Mouse (Mus musculus): ENCODE data around the gene E330017A01Rik. TPM values are rescaled to one million over a fixed set of nuclear protein-coding genes. Genes with fewer than 3 reads are reported as not detected.

The E330017A01Rik gene
- polyA plus RNA-seq, 1 experiment from 2014 or later: not detected

DNA sequence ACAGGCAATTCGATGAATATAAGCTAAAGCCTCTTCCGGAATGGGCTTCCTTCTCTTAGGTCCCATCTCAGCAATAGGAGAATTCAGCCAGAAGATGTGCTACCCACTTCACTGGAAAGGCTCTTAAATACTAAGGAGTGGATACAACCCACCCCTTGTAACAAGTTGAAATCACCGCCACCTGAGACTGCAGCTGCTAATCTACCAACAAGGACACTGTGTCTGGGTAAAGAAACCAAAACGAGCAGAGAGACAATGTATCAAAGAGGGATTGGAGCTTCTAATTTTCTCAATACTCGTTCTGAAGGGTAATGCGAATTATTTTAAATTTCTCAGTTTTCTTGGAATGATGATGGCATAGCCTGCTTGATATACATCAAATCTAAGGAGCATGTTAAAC is 21.7 kb downstream of the E330017A01Rik start, which contains the start of gene Gm813:
Gm813 (minus strand) TSS at position 101 of the 400 bp plus-strand sequence.
- ATAC-seq (replicated peaks; ENCODE audit: insufficient number of reproducible peaks, low FRiP score, low TSS enrichment, low read depth): no peak
- Histone ChIP-seq H3K9me3 (replicated peaks; ENCODE audit: control insufficient read depth, low read length) (no peaks in the 10 kb centered on the region), H3K9ac (replicated peaks; ENCODE audit: low read length) (no peak within 1 kb of the TSS), H3K4me2 (ENCODE audit: low read depth, low read length) (no peak within 1 kb of the TSS), H3K27me3 (ENCODE audit: control insufficient read depth, insufficient read depth, low read length) (no peaks in the 10 kb centered on the region), H3K36me3 (replicated peaks; ENCODE audit: control insufficient read depth, insufficient read depth, low read depth, low read length) (no peaks in the 10 kb centered on the region), H3K4me3 (ENCODE audit: low read depth, low read length) (no peak within 1 kb of the TSS), H3K27ac (replicated peaks; ENCODE audit: low read depth, low read length) (no peak within 1 kb of the TSS), H3K4me1 (ENCODE audit: control insufficient read depth, insufficient read depth, low read length) (no peaks in the 10 kb centered on the region)
- no peak for DNase-seq (ENCODE audit: low spot score)
- 88% methylated on average over 6 of the region's 6 CpGs for WGBS

GRCm38 (mm10) chr16:58612969-58613368 is 25.6 kb downstream of the E330017A01Rik start:
- Histone ChIP-seq H3K4me1 (ENCODE audit: control insufficient read depth, insufficient read depth, low read length) (no peaks in the 10 kb centered on the region), H3K36me3 (replicated peaks; ENCODE audit: control insufficient read depth, insufficient read depth, low read depth, low read length) (no peaks in the 10 kb centered on the region), H3K4me3 (ENCODE audit: low read depth, low read length) (no peak overlapping the region), H3K9me3 (replicated peaks; ENCODE audit: control insufficient read depth, low read length) (no peaks in the 10 kb centered on the region), H3K4me2 (ENCODE audit: low read depth, low read length) (no peak overlapping the region), H3K27me3 (ENCODE audit: control insufficient read depth, insufficient read depth, low read length) (no peaks in the 10 kb centered on the region), H3K9ac (replicated peaks; ENCODE audit: low read length) (no peak overlapping the region), H3K27ac (replicated peaks; ENCODE audit: low read depth, low read length) (no peak overlapping the region)
- WGBS: 86% methylated on average over 3 of the region's 3 CpGs
- ATAC-seq (replicated peaks; ENCODE audit: insufficient number of reproducible peaks, low FRiP score, low TSS enrichment, low read depth): no peak
- DNase-seq (ENCODE audit: low spot score): no peak

DNA sequence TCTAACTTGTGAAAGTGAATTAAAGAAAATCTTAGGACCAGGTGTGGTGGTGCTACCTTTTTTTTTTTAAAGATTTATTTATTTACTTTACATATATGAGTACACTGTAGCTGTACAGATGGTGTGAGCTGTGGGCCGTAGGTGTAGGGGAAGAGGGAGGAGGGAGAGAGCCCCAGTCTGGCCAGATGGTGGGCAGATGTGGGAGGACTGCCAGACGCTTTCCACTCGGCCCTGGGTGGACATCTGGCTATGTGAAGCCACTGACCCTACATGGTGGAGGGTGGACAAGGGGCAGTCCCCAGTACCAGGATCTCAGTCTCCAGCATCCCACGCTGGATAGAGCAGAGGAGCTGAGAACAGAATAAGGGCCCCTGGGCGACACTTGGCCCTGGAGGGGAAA is 31.4 kb downstream of the E330017A01Rik start:
- no peak overlapping the region for H3K9ac ChIP-seq (replicated peaks; ENCODE audit: low read length)
- no peaks in the 10 kb centered on the region for H3K36me3 ChIP-seq (replicated peaks; ENCODE audit: control insufficient read depth, insufficient read depth, low read depth, low read length)
- WGBS: 36% methylated on average over 5 of the region's 5 CpGs
- ATAC-seq (replicated peaks; ENCODE audit: insufficient number of reproducible peaks, low FRiP score, low TSS enrichment, low read depth) (peak; percentile 65; the same call in 1 of the 2 replicates), DNase-seq (ENCODE audit: low spot score) (peak; percentile 32)
- no peaks in the 10 kb centered on the region for H3K27me3 ChIP-seq (ENCODE audit: control insufficient read depth, insufficient read depth, low read length)
- no peaks in the 10 kb centered on the region for H3K9me3 ChIP-seq (replicated peaks; ENCODE audit: control insufficient read depth, low read length)
- H3K4me3 ChIP-seq (ENCODE audit: low read depth, low read length): no peak overlapping the region
- H3K4me1 ChIP-seq (ENCODE audit: control insufficient read depth, insufficient read depth, low read length): no peaks in the 10 kb centered on the region
- H3K27ac ChIP-seq (replicated peaks; ENCODE audit: low read depth, low read length): no peak overlapping the region
- H3K4me2 ChIP-seq (ENCODE audit: low read depth, low read length): no peak overlapping the region

- H3K27me3 ChIP-seq (ENCODE audit: control insufficient read depth, insufficient read depth, low read length): no peaks in the 10 kb centered on the region
- ATAC-seq (replicated peaks; ENCODE audit: insufficient number of reproducible peaks, low FRiP score, low TSS enrichment, low read depth) (no peak), DNase-seq (ENCODE audit: low spot score) (no peak)
- H3K4me3 ChIP-seq (ENCODE audit: low read depth, low read length): no peak overlapping the region
- H3K9me3 ChIP-seq (replicated peaks; ENCODE audit: control insufficient read depth, low read length): no peaks in the 10 kb centered on the region
- H3K36me3 ChIP-seq (replicated peaks; ENCODE audit: control insufficient read depth, insufficient read depth, low read depth, low read length): no peaks in the 10 kb centered on the region
- no peak overlapping the region for H3K4me2 ChIP-seq (ENCODE audit: low read depth, low read length)
- H3K27ac ChIP-seq (replicated peaks; ENCODE audit: low read depth, low read length): no peak overlapping the region
- H3K4me1 ChIP-seq (ENCODE audit: control insufficient read depth, insufficient read depth, low read length): no peaks in the 10 kb centered on the region
- no peak overlapping the region for H3K9ac ChIP-seq (replicated peaks; ENCODE audit: low read length)
Observed at GRCm38 (mm10) chr16:58604680-58605079, 33.9 kb downstream of the E330017A01Rik start.

GRCm38 (mm10) chr16:58603831-58604230 is 34.7 kb downstream of the E330017A01Rik start:
- no peak overlapping the region for H3K4me3 ChIP-seq (ENCODE audit: low read depth, low read length)
- no peaks in the 10 kb centered on the region for H3K36me3 ChIP-seq (replicated peaks; ENCODE audit: control insufficient read depth, insufficient read depth, low read depth, low read length)
- DNase-seq (ENCODE audit: low spot score): no peak
- no peak overlapping the region for H3K4me2 ChIP-seq (ENCODE audit: low read depth, low read length)
- no peaks in the 10 kb centered on the region for H3K4me1 ChIP-seq (ENCODE audit: control insufficient read depth, insufficient read depth, low read length)
- ATAC-seq (replicated peaks; ENCODE audit: insufficient number of reproducible peaks, low FRiP score, low TSS enrichment, low read depth): no peak
- no peaks in the 10 kb centered on the region for H3K27me3 ChIP-seq (ENCODE audit: control insufficient read depth, insufficient read depth, low read length)
- H3K9ac ChIP-seq (replicated peaks; ENCODE audit: low read length): no peak overlapping the region
- H3K9me3 ChIP-seq (replicated peaks; ENCODE audit: control insufficient read depth, low read length): no peaks in the 10 kb centered on the region
- no peak overlapping the region for H3K27ac ChIP-seq (replicated peaks; ENCODE audit: low read depth, low read length)
- WGBS: 85% methylated on average over 2 of the region's 2 CpGs

- Histone ChIP-seq H3K9me3 (replicated peaks; ENCODE audit: control insufficient read depth, low read length) (no peaks in the 10 kb centered on the region), H3K4me2 (ENCODE audit: low read depth, low read length) (no peak overlapping the region), H3K27ac (replicated peaks; ENCODE audit: low read depth, low read length) (no peak overlapping the region), H3K4me1 (ENCODE audit: control insufficient read depth, insufficient read depth, low read length) (no peaks in the 10 kb centered on the region), H3K36me3 (replicated peaks; ENCODE audit: control insufficient read depth, insufficient read depth, low read depth, low read length) (no peaks in the 10 kb centered on the region), H3K9ac (replicated peaks; ENCODE audit: low read length) (no peak overlapping the region), H3K27me3 (ENCODE audit: control insufficient read depth, insufficient read depth, low read length) (no peaks in the 10 kb centered on the region), H3K4me3 (ENCODE audit: low read depth, low read length) (no peak overlapping the region)
- ATAC-seq (replicated peaks; ENCODE audit: insufficient number of reproducible peaks, low FRiP score, low TSS enrichment, low read depth) (no peak), DNase-seq (ENCODE audit: low spot score) (no peak)
- 88% methylated on average over 6 of the region's 6 CpGs for WGBS
Observed at GRCm38 (mm10) chr16:58600846-58601245, 37.7 kb downstream of the E330017A01Rik start.

DNA sequence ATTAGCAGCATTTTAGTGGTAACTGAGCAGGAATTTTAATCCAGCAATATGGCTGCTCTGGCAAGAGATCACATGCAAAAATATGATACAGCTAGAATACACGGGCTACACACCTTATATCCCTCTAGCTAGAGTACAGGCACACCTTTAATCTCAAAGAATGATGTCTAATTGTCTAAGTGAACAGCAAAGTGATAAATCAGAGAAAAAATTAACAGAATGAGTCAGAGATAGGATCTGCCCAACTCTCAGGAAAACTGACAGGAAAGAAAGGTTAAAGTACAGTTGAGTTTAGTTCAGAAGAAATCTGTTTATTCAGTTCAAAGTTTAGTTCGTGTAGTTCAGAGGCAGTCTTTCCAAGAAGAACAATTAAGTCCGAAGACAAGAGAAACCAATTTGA is 47.2 kb downstream of the E330017A01Rik start:
- H3K4me3 ChIP-seq (ENCODE audit: low read depth, low read length): no peak overlapping the region
- no peaks in the 10 kb centered on the region for H3K9me3 ChIP-seq (replicated peaks; ENCODE audit: control insufficient read depth, low read length)
- H3K4me1 ChIP-seq (ENCODE audit: control insufficient read depth, insufficient read depth, low read length): no peaks in the 10 kb centered on the region
- H3K27ac ChIP-seq (replicated peaks; ENCODE audit: low read depth, low read length): no peak overlapping the region
- WGBS: 77% methylated on average over 3 of the region's 3 CpGs
- ATAC-seq (replicated peaks; ENCODE audit: insufficient number of reproducible peaks, low FRiP score, low TSS enrichment, low read depth): no peak
- H3K9ac ChIP-seq (replicated peaks; ENCODE audit: low read length): no peak overlapping the region
- DNase-seq (ENCODE audit: low spot score): no peak
- H3K27me3 ChIP-seq (ENCODE audit: control insufficient read depth, insufficient read depth, low read length): no peaks in the 10 kb centered on the region
- no peaks in the 10 kb centered on the region for H3K36me3 ChIP-seq (replicated peaks; ENCODE audit: control insufficient read depth, insufficient read depth, low read depth, low read length)
- H3K4me2 ChIP-seq (ENCODE audit: low read depth, low read length): no peak overlapping the region

DNA sequence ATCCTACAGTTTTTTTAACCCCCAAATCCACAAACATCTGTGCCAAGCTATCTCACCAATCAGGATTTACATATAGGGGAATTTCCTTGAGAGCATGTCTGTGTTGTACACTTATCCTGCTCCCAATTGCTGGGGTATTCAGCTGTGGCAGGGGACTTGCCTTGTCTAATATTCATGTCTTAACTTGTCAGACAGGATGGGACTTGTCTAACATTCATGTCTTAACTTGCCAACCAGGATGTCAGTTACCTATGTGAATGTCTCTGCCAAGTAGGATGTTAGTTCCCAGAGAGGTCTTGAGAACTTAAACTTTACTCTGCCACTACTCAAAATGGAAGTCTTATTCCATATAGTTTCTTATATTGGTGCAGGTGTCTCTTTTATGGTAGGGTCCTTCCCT is 49.1 kb downstream of the E330017A01Rik start:
- Histone ChIP-seq H3K9ac (replicated peaks; ENCODE audit: low read length) (no peak overlapping the region), H3K27ac (replicated peaks; ENCODE audit: low read depth, low read length) (no peak overlapping the region), H3K9me3 (replicated peaks; ENCODE audit: control insufficient read depth, low read length) (no peaks in the 10 kb centered on the region), H3K27me3 (ENCODE audit: control insufficient read depth, insufficient read depth, low read length) (no peaks in the 10 kb centered on the region), H3K4me1 (ENCODE audit: control insufficient read depth, insufficient read depth, low read length) (no peaks in the 10 kb centered on the region), H3K4me3 (ENCODE audit: low read depth, low read length) (no peak overlapping the region), H3K36me3 (replicated peaks; ENCODE audit: control insufficient read depth, insufficient read depth, low read depth, low read length) (no peaks in the 10 kb centered on the region), H3K4me2 (ENCODE audit: low read depth, low read length) (no peak overlapping the region)
- ATAC-seq (replicated peaks; ENCODE audit: insufficient number of reproducible peaks, low FRiP score, low TSS enrichment, low read depth) (no peak), DNase-seq (ENCODE audit: low spot score) (no peak)
